Mouse (Mus musculus) intestine, postnatal 0 days (tissue): Measurements from ENCODE around the gene Gm21118. TPM values are rescaled to one million over a fixed set of nuclear protein-coding genes. Genes with fewer than 3 reads are reported as not detected.
"Not testable (repeated sequence)": the region's sequence is repeated elsewhere in the genome, so short reads cannot be mapped to it uniquely, and the experiment has no call there.

ENCODE experiments used
- ATAC-seq: fragments of 200-750 bp; cut with Nextera tagmentation; 2 replicates; pipeline ENCODE4 v1.8.0; 2017; ENCODE audit warnings: mild to moderate bottlenecking, moderate TSS enrichment, moderate library complexity
- H3K27ac ChIP-seq: fragments of 300-500 bp; sonication (generic); 2 replicates; pipeline ENCODE4 v1.5.1; 2014; ENCODE audit warnings: mild to moderate bottlenecking, low read depth, low read length, moderate library complexity
- H3K27me3 ChIP-seq: fragments of 300-500 bp; sonication (generic); replicated peaks from 2 replicates; pipeline ENCODE4 v1.6.1; 2014; ENCODE audit warnings: low read length, mixed read lengths; ENCODE audit not compliant: control insufficient read depth, insufficient read depth
- H3K36me3 ChIP-seq: fragments of 300-500 bp; sonication (generic); 2 replicates; pipeline ENCODE4 v1.6.1; 2014; ENCODE audit warnings: mild to moderate bottlenecking, moderate library complexity; ENCODE audit not compliant: control insufficient read depth, insufficient read depth
- H3K4me1 ChIP-seq: fragments of 300-500 bp; sonication (generic); replicated peaks from 2 replicates; pipeline ENCODE4 v1.6.1; 2014; ENCODE audit warnings: antibody characterized with exemption, low read length, mixed read lengths; ENCODE audit not compliant: control insufficient read depth, insufficient read depth
- H3K4me2 ChIP-seq: fragments of 300-500 bp; sonication (generic); replicated peaks from 2 replicates; pipeline ENCODE4 v1.6.1; 2014; ENCODE audit warnings: low read depth, mild to moderate bottlenecking, moderate library complexity
- H3K4me3 ChIP-seq: fragments of 300-500 bp; sonication (generic); 2 replicates; pipeline ENCODE4 v1.5.1; 2014; ENCODE audit warnings: low read depth, low read length
- H3K9ac ChIP-seq: fragments of 300-500 bp; sonication (generic); 2 replicates; pipeline ENCODE4 v1.6.1; 2014; ENCODE audit warnings: mild to moderate bottlenecking, low read depth, low read length
- H3K9me3 ChIP-seq: fragments of 300-500 bp; sonication (generic); 2 replicates; pipeline ENCODE4 v1.6.1; 2016; ENCODE audit warnings: mixed run types; ENCODE audit not compliant: control insufficient read depth
- WGBS: fragments of 180-500 bp; shearing (Covaris S2); extraction: QIAGEN DNeasy Blood & Tissue Kit; methylation state at CpG from one replicate; pipeline ENCODE4 v1.1.7; 2014; 5-methylcytosine and 5-hydroxymethylcytosine counted together
- polyA plus RNA-seq: library from polyadenylated mRNA; unstranded; fragments of >200 nt; fragmentation: Nextera tagmentation; extraction: Ambion mirVana; gene quantifications from 2 replicates; pipeline ENCODE4 v1.2.1, GENCODE M21; 2015

Gm21118 gene
- polyA plus RNA-seq: not detected in 2 replicates

GRCm38 (mm10) chrY:70273542-70273941 is at the start of gene Gm21118:
Gene Gm21118 (minus strand): TSS chrY:70273642.
- WGBS: no CpG with 5 or more reads among the region's 4 CpGs
- H3K4me1 ChIP-seq, H3K36me3 ChIP-seq, H3K4me2 ChIP-seq, H3K4me3 ChIP-seq, H3K9me3 ChIP-seq, ATAC-seq, H3K27ac ChIP-seq, H3K27me3 ChIP-seq, H3K9ac ChIP-seq: not testable (repeated sequence)

DNA sequence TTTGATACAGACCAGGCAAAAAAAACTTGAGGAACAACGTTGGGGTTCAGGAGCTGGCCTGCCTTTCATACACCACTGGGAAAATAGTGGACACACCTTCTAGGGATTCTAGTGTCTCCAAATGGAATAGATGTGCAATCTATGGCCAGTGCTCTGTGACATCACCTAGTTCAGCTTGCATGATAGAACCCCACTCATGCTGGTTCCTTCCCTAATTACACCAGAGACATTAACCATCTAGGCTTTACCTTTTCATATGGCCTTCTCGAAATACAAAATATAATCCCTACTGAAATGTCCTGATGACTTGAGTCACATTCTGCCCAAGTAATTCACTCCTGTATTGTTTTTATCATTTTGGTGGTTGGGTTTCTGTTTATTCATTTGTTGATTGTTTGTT is 29.7 kb upstream of the Gm21118 start, which contains the start of the genes Gm29423 and Gm29644:
Gene Gm29423 (minus strand): TSS at position 101 of the 400 bp plus-strand sequence.
Gene Gm29644 (minus strand): TSS at position 157 of the 400 bp plus-strand sequence.
- H3K36me3 ChIP-seq, H3K27ac ChIP-seq, ATAC-seq, H3K9ac ChIP-seq, H3K4me3 ChIP-seq, H3K4me2 ChIP-seq, H3K4me1 ChIP-seq, H3K27me3 ChIP-seq, H3K9me3 ChIP-seq: not testable (repeated sequence)
- no CpG with 5 or more reads among the region's 2 CpGs for WGBS

Other genes with a start within 250 kb of the Gm21118 start
- not detected in 2 replicates for gene Gm29423, start 29.6 kb upstream of the Gm21118 start, polyA plus RNA-seq
- not detected in 2 replicates for gene Gm29644, start 29.7 kb upstream of the Gm21118 start, polyA plus RNA-seq
- not detected in 2 replicates for gene Gm20888, start 168.2 kb upstream of the Gm21118 start, polyA plus RNA-seq